Mouse (Mus musculus) myocyte (in vitro differentiated cells): ENCODE results near the gene Casp7. TPM values are rescaled to one million over a fixed set of nuclear protein-coding genes. Genes with fewer than 3 reads are reported as not detected.

ENCODE experiments used
- H3K27me3 ChIP-seq: one replicate; pipeline ENCODE4 v1.6.1; 2011; ENCODE audit not compliant: control insufficient read depth, insufficient read depth, insufficient read length
- H3K36me3 ChIP-seq: one replicate; pipeline ENCODE4 v1.6.1; 2011; ENCODE audit not compliant: control insufficient read depth, insufficient read depth
- H3K4me2 ChIP-seq: one replicate; pipeline ENCODE4 v1.6.1; 2011; ENCODE audit warnings: low read depth, control low read depth
- H3K4me3 ChIP-seq: one replicate; pipeline ENCODE4 v1.5.1; 2011; ENCODE audit warnings: mild to moderate bottlenecking, control low read depth, moderate library complexity
- H3K79me2 ChIP-seq: one replicate; pipeline ENCODE4 v1.6.1; 2011; ENCODE audit not compliant: control insufficient read depth, insufficient read depth
- H3ac ChIP-seq: one replicate; pipeline ENCODE4 v1.6.1; 2011; ENCODE audit not compliant: control insufficient read depth, insufficient read length
- CEBPB ChIP-seq: IDR thresholded peaks from 2 replicates; pipeline ENCODE4 v1.6.1; 2011; ENCODE audit warnings: mild to moderate bottlenecking, moderate library complexity; ENCODE audit not compliant: poor library complexity, insufficient read depth, severe bottlenecking
- E2F4 ChIP-seq: IDR thresholded peaks from one replicate; pipeline ENCODE4 v1.6.1; 2011; ENCODE audit warnings: mild to moderate bottlenecking, control low read depth, moderate library complexity; ENCODE audit not compliant: insufficient read depth
- MAX ChIP-seq: IDR thresholded peaks from one replicate; pipeline ENCODE4 v1.6.1; 2011; ENCODE audit warnings: low read depth, mild to moderate bottlenecking, control low read depth
- MYOD1 ChIP-seq, 3 experiments: IDR thresholded peaks; one replicate each; pipeline ENCODE4 v1.6.1; 2011; ENCODE audit warnings: control low read depth in 2 of 3, low read depth in 2 of 3, mild to moderate bottlenecking in 2 of 3, moderate library complexity in 1 of 3; ENCODE audit not compliant: insufficient read length in 2 of 3, control insufficient read depth in 1 of 3
- MYOG ChIP-seq, 3 experiments: IDR thresholded peaks; one replicate each; pipeline ENCODE4 v1.6.1; 2011; ENCODE audit warnings: control low read depth in 2 of 3, low read depth in 2 of 3, mild to moderate bottlenecking in 2 of 3; ENCODE audit not compliant: insufficient read length in 2 of 3, control insufficient read depth in 1 of 3, insufficient read depth in 1 of 3
- POLR2AphosphoS2 ChIP-seq: IDR thresholded peaks from one replicate; pipeline ENCODE4 v1.6.1; 2011; ENCODE audit warnings: low read depth, control low read depth; ENCODE audit not compliant: insufficient read length
- REST ChIP-seq: IDR thresholded peaks from one replicate; pipeline ENCODE4 v1.6.1; 2011; ENCODE audit warnings: mild to moderate bottlenecking, control low read depth, moderate library complexity; ENCODE audit not compliant: insufficient read depth, insufficient read length
- SRF ChIP-seq: IDR thresholded peaks from one replicate; pipeline ENCODE4 v1.6.1; 2011; ENCODE audit warnings: low read depth; ENCODE audit not compliant: control insufficient read depth, insufficient read length
- TCF12 ChIP-seq: IDR thresholded peaks from one replicate; pipeline ENCODE4 v1.6.1; 2011; ENCODE audit warnings: mild to moderate bottlenecking, control low read depth; ENCODE audit not compliant: poor library complexity, insufficient read depth, severe bottlenecking
- TCF3 ChIP-seq: IDR thresholded peaks from one replicate; pipeline ENCODE4 v1.6.1; 2011; ENCODE audit warnings: low read depth, control low read depth; ENCODE audit not compliant: insufficient read length
- USF1 ChIP-seq: IDR thresholded peaks from one replicate; pipeline ENCODE4 v1.6.1; 2011; ENCODE audit warnings: low read depth, mild to moderate bottlenecking, control low read depth, moderate library complexity
- polyA plus RNA-seq: library from polyadenylated mRNA; unstranded; fragments of >200 nt; fragmentation: generic; extraction: Trizol; gene quantifications from one replicate; pipeline ENCODE4 v1.2.1, GENCODE M21; 2012; ENCODE audit warnings: missing spikeins

Gene Casp7
- polyA plus RNA-seq, 1 experiment, result 6.6 TPM

- Histone ChIP-seq H3K4me2 (peak overlapping the region; percentile 33), H3K79me2 (no peaks in the 10 kb centered on the region), H3ac (no peak overlapping the region), H3K36me3 (no peaks in the 10 kb centered on the region), H3K4me3 (no peak overlapping the region), H3K27me3 (no peaks in the 10 kb centered on the region)
- TF ChIP-seq MYOD1 (IDR thresholded peaks at IDR 0.05; ENCODE audit: control insufficient read depth in 1 of 3, insufficient read length in 2 of 3, low read depth in 2 of 3), result peak; percentile 33 to 77 (median 69)
- no peak for TF ChIP-seq CEBPB
- TF ChIP-seq SRF, result peak; percentile 45
- TF ChIP-seq TCF3, result peak; percentile 6
- TF ChIP-seq MAX, result peak; percentile 58
- peak; percentile 63 for TF ChIP-seq TCF12
- no peak for TF ChIP-seq E2F4
- peak in 2 of 3 experiments; percentile 78 to 81 for TF ChIP-seq MYOG (IDR thresholded peaks at IDR 0.05; ENCODE audit: control insufficient read depth in 1 of 3, insufficient read depth in 1 of 3, insufficient read length in 2 of 3, low read depth in 2 of 3)
- no peak for TF ChIP-seq POLR2AphosphoS2
Observed at GRCm38 (mm10) chr19:56367778-56368177, 29.2 kb upstream of the Casp7 start.

- no peak for TF ChIP-seq SRF
- TF ChIP-seq MYOG (IDR thresholded peaks at IDR 0.05; ENCODE audit: control insufficient read depth in 1 of 3, insufficient read depth in 1 of 3, insufficient read length in 2 of 3, low read depth in 2 of 3), result peak in 1 of 3 experiments; percentile 35
- TF ChIP-seq CEBPB, result no peak
- TF ChIP-seq USF1, result no peak
- no peak for TF ChIP-seq POLR2AphosphoS2
- peak in 1 of 3 experiments; percentile 19 for TF ChIP-seq MYOD1 (IDR thresholded peaks at IDR 0.05; ENCODE audit: control insufficient read depth in 1 of 3, insufficient read length in 2 of 3, low read depth in 2 of 3)
- no peak for TF ChIP-seq REST
- no peak for TF ChIP-seq TCF3
- no peak overlapping the region for H3ac ChIP-seq
- no peaks in the 10 kb centered on the region for H3K27me3 ChIP-seq
- H3K4me2 ChIP-seq, result no peak overlapping the region
- no peaks in the 10 kb centered on the region for H3K36me3 ChIP-seq
- no peak overlapping the region for H3K4me3 ChIP-seq
- H3K79me2 ChIP-seq, result no peaks in the 10 kb centered on the region
Observed at GRCm38 (mm10) chr19:56368912-56369311, 28.0 kb upstream of the Casp7 start.

GRCm38 (mm10) chr19:56370389-56371150 is 26.4 kb upstream of the Casp7 start:
- no peak overlapping the region for H3ac ChIP-seq
- H3K79me2 ChIP-seq, result no peaks in the 10 kb centered on the region
- H3K4me3 ChIP-seq, result no peak overlapping the region
- peak; percentile 83 for TF ChIP-seq CEBPB
- TF ChIP-seq SRF, result no peak
- no peaks in the 10 kb centered on the region for H3K36me3 ChIP-seq
- H3K27me3 ChIP-seq, result no peaks in the 10 kb centered on the region
- no peak overlapping the region for H3K4me2 ChIP-seq

- TF ChIP-seq TCF12, result no peak
- TF ChIP-seq REST, result no peak
- no peak for TF ChIP-seq SRF
- no peak for TF ChIP-seq TCF3
- no peak for TF ChIP-seq MYOD1 (IDR thresholded peaks at IDR 0.05; ENCODE audit: control insufficient read depth in 1 of 3, insufficient read length in 2 of 3, low read depth in 2 of 3)
- no peak for TF ChIP-seq USF1
- TF ChIP-seq MAX, result no peak
- TF ChIP-seq CEBPB, result no peak
- no peak for TF ChIP-seq E2F4
Observed at GRCm38 (mm10) chr19:56372226-56372625, 24.7 kb upstream of the Casp7 start.

GRCm38 (mm10) chr19:56373246-56373645 is 23.7 kb upstream of the Casp7 start:
- no peaks in the 10 kb centered on the region for H3K27me3 ChIP-seq
- peak overlapping the region; percentile 30 for H3K4me2 ChIP-seq
- H3K36me3 ChIP-seq, result no peaks in the 10 kb centered on the region
- H3K4me3 ChIP-seq, result no peak overlapping the region
- no peak for TF ChIP-seq E2F4
- H3K79me2 ChIP-seq, result no peaks in the 10 kb centered on the region
- no peak overlapping the region for H3ac ChIP-seq

More at GRCm38 (mm10) chr19:56372226-56372625, 24.7 kb upstream of the Casp7 start:
- Histone ChIP-seq H3K27me3 (no peaks in the 10 kb centered on the region), H3K4me2 (no peak overlapping the region), H3ac (no peak overlapping the region), H3K4me3 (no peak overlapping the region), H3K36me3 (no peaks in the 10 kb centered on the region), H3K79me2 (no peaks in the 10 kb centered on the region)
